Mouse (Mus musculus) lung, postnatal 0 days (tissue): ENCODE measurements at regions not wholly inside any gene's neighbourhood (a gene's known extent, or its start where the extent isn't known, plus 50 kb on each side); places are given as distances from the start of the nearest gene placed in this dataset.

ENCODE experiments used
- ATAC-seq: fragments of 200-750 bp; cut with Nextera tagmentation; 2 replicates; pipeline ENCODE4 v1.8.0; 2017; ENCODE audit warnings: moderate library complexity
- DNase-seq: peaks from one replicate; pipeline ENCODE4 v3.0.0-alpha.2; 2016; ENCODE audit warnings: low spot score
- H3K27ac ChIP-seq: fragments of 300-500 bp; sonication (generic); 2 replicates; pipeline ENCODE4 v1.5.1; 2014; ENCODE audit warnings: antibody characterized with exemption, mild to moderate bottlenecking, low read length, mixed read lengths
- H3K27me3 ChIP-seq: fragments of 300-500 bp; sonication (generic); replicated peaks from 2 replicates; pipeline ENCODE4 v1.6.1; 2014; ENCODE audit warnings: low read length, mixed read lengths; ENCODE audit not compliant: insufficient read depth
- H3K36me3 ChIP-seq: fragments of 300-500 bp; sonication (generic); 2 replicates; pipeline ENCODE4 v1.6.1; 2014; ENCODE audit warnings: low read length, mixed read lengths; ENCODE audit not compliant: insufficient read depth
- H3K4me1 ChIP-seq: fragments of 300-500 bp; sonication (generic); 2 replicates; pipeline ENCODE4 v1.6.1; 2014; ENCODE audit warnings: antibody characterized with exemption, low read depth, low read length, mixed read lengths; ENCODE audit not compliant: insufficient read depth
- H3K4me2 ChIP-seq: fragments of 300-500 bp; sonication (generic); replicated peaks from 2 replicates; pipeline ENCODE4 v1.6.1; 2014; ENCODE audit warnings: low read depth, mild to moderate bottlenecking, low read length, moderate library complexity, mixed read lengths
- H3K4me3 ChIP-seq: fragments of 300-500 bp; sonication (generic); 2 replicates; pipeline ENCODE4 v1.5.1; 2014; ENCODE audit warnings: low read depth, low read length
- H3K9ac ChIP-seq: fragments of 300-500 bp; sonication (generic); replicated peaks from 2 replicates; pipeline ENCODE4 v1.6.1; 2014; ENCODE audit warnings: low read depth, mild to moderate bottlenecking
- H3K9me3 ChIP-seq: fragments of 300-500 bp; sonication (generic); 2 replicates; pipeline ENCODE4 v1.6.1; 2016; ENCODE audit warnings: low read length, mixed read lengths
- CTCF ChIP-seq: IDR thresholded peaks from 2 replicates; pipeline ENCODE4 v1.5.1; 2016; ENCODE audit warnings: antibody characterized with exemption, mild to moderate bottlenecking
- EP300 ChIP-seq: IDR thresholded peaks from 2 replicates; pipeline ENCODE4 v1.6.1; 2016; ENCODE audit warnings: antibody characterized with exemption, mild to moderate bottlenecking, control low read depth
- WGBS: fragments of 180-500 bp; shearing (Covaris S2); extraction: QIAGEN DNeasy Blood & Tissue Kit; methylation state at CpG from one replicate; pipeline ENCODE4 v1.1.7; 2014; 5-methylcytosine and 5-hydroxymethylcytosine counted together

GRCm38 (mm10) chr13:37622366-37623088 lies 155.7 kb upstream of the Rreb1 start:
- Histone ChIP-seq H3K9ac (no peak overlapping the region), H3K36me3 (no peaks in the 10 kb centered on the region), H3K27ac (no peak overlapping the region), H3K4me3 (no peak overlapping the region), H3K4me1 (peaks cover 2% of the 10 kb centered on the region; the same call in 1 of the 2 replicates), H3K4me2 (no peak overlapping the region), H3K27me3 (no peaks in the 10 kb centered on the region), H3K9me3 (no peaks in the 10 kb centered on the region)
- ATAC-seq (no peak), DNase-seq (peak; percentile 33)
- WGBS = 39% methylated on average over 6 of the region's 6 CpGs
- TF ChIP-seq CTCF (no peak), EP300 (no peak)

GRCm38 (mm10) chr13:37624741-37625140 lies 153.5 kb upstream of the Rreb1 start:
- no peak for DNase-seq
- 48% methylated on average over 1 of the region's 1 CpGs for WGBS
- TF ChIP-seq CTCF = no peak
- no peak for TF ChIP-seq EP300
- no peak overlapping the region for H3K4me2 ChIP-seq
- no peaks in the 10 kb centered on the region for H3K27me3 ChIP-seq
- no peak overlapping the region for H3K4me3 ChIP-seq
- ATAC-seq = no peak
- H3K9ac ChIP-seq = no peak overlapping the region
- H3K27ac ChIP-seq = no peak overlapping the region
- no peaks in the 10 kb centered on the region for H3K36me3 ChIP-seq
- no peaks in the 10 kb centered on the region for H3K9me3 ChIP-seq
- H3K4me1 ChIP-seq = peaks cover 2% of the 10 kb centered on the region; the same call in 1 of the 2 replicates

GRCm38 (mm10) chr13:37625532-37626235 lies 152.5 kb upstream of the Rreb1 start:
- H3K9me3 ChIP-seq = no peaks in the 10 kb centered on the region
- no peak overlapping the region for H3K27ac ChIP-seq
- TF ChIP-seq CTCF (no peak), EP300 (no peak)
- no peak overlapping the region for H3K4me3 ChIP-seq
- 85% methylated on average over 13 of the region's 13 CpGs for WGBS
- H3K9ac ChIP-seq = no peak overlapping the region
- DNase-seq (no peak), ATAC-seq (no peak)
- no peak overlapping the region for H3K4me2 ChIP-seq
- H3K36me3 ChIP-seq = no peaks in the 10 kb centered on the region
- no peaks in the 10 kb centered on the region for H3K27me3 ChIP-seq
- H3K4me1 ChIP-seq = no peaks in the 10 kb centered on the region

- Histone ChIP-seq H3K27ac (no peak overlapping the region), H3K9me3 (no peaks in the 10 kb centered on the region), H3K4me2 (no peak overlapping the region), H3K9ac (no peak overlapping the region), H3K4me3 (no peak overlapping the region), H3K4me1 (no peaks in the 10 kb centered on the region), H3K27me3 (no peaks in the 10 kb centered on the region), H3K36me3 (no peaks in the 10 kb centered on the region)
- TF ChIP-seq CTCF (no peak), EP300 (no peak)
- WGBS = 68% methylated on average over 16 of the region's 16 CpGs
- no peak for ATAC-seq
- DNase-seq = no peak
Observed at GRCm38 (mm10) chr13:37628391-37629270, 149.6 kb upstream of the Rreb1 start.

GRCm38 (mm10) chr13:37629271-37629899 lies 148.8 kb upstream of the Rreb1 start:
- H3K9ac ChIP-seq = no peak overlapping the region
- no peak overlapping the region for H3K27ac ChIP-seq
- H3K4me1 ChIP-seq = no peaks in the 10 kb centered on the region
- no peak overlapping the region for H3K4me2 ChIP-seq
- no peaks in the 10 kb centered on the region for H3K36me3 ChIP-seq
- no peak overlapping the region for H3K4me3 ChIP-seq
- peak; percentile 44 for DNase-seq
- peak; percentile 64 for ATAC-seq
- H3K27me3 ChIP-seq = no peaks in the 10 kb centered on the region
- TF ChIP-seq EP300 = no peak
- TF ChIP-seq CTCF = no peak
- H3K9me3 ChIP-seq = no peaks in the 10 kb centered on the region
- 61% methylated on average over 6 of the region's 6 CpGs for WGBS
